Mouse (Mus musculus) thymus, adult 18-20 months (tissue): ENCODE results near the gene Sox30.

Experiments
- DNase-seq, 2 experiments: peaks; one replicate each; pipeline ENCODE4 v3.0.0; 2022; ENCODE audit warnings: mixed read lengths in 2 of 2

Sox30 gene

DNA sequence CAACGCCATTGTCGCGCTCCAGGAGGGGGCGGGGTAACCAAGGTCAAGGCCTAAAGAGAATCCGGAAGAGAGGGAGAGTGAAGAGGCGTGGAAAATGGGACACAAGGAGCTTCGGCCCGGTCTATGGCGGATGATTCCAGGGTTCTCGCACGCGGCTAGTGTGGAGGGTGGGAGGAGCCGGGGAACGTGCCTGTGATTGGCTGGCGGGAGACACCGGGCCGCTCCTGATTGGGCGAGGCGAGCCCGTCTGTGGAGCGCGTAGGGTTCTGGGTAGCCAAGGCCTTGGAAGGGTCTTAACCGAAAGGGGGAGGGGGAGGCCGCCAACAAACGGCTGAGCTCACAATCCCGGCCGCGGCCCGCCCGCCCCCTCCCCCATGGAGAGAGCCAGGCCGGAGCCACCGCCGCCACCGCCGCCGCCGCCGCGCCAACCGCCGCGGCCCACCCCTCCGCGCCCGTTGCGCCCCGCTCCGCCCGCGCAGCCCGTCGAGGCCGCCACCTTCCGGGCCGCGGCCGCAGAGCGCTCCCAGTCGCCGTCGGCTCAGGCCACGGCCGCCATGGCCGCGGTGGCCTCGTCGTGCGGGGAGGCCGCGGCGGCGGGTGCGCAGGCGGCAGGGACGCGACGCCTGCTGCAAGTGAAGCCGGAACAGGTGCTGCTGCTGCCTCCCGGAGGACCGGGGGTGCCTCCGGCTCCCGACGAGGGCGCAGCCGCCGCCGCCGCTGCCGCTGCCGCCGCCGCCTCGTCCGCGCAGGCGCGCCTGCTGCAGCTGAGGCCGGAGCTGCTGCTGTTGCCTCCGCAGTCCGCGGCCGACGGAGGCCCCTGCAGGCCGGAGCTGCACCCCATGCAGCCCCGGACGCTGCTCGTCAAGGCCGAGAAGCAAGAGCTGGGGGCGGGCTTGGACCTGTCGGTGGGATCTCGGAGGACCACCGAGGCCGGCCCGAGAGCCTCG, at the start of gene Sox30:
TSS of gene Sox30 (plus strand) at position 365 of the 947 bp plus-strand sequence.
- peak; percentile 14 to 20 for DNase-seq

- DNase-seq = no peak
Observed at GRCm38 (mm10) chr11:45932771-45933170, 47.3 kb upstream of the Sox30 start.

GRCm38 (mm10) chr11:45937478-45937877, 42.6 kb upstream of the Sox30 start:
- DNase-seq = no peak

DNA sequence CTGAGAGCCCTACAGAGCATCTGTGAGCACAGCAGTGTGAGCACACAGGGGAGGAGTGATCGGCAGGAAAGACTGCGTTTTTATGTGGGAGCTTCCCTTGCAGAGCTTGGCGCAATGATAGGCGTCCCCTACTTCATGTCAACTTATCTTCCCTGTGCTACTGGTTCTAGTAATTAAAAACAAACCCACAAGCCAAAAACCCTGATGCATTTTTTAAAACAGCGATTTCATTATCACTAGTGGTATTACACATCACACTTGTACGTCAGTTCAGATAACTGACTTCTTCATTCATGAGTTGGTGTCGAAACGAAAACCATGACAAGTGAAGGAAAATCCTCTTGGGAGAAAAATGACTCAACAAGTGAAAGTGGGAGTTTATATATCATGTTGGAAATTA, 41.2 kb upstream of the Sox30 start:
- no peak for DNase-seq

GRCm38 (mm10) chr11:45942281-45942680, 37.8 kb upstream of the Sox30 start:
- no peak for DNase-seq

GRCm38 (mm10) chr11:45943108-45943705, 36.9 kb upstream of the Sox30 start:
- no peak for DNase-seq

- peak; percentile 17 to 20 for DNase-seq
Observed at GRCm38 (mm10) chr11:45943891-45944642, 36.0 kb upstream of the Sox30 start.

GRCm38 (mm10) chr11:45944643-45945156, 35.4 kb upstream of the Sox30 start, which contains the start of gene Lsm11:
Gene Lsm11, minus strand, starts transcription at chr11:45944935.
- DNase-seq = peak; percentile 86 to 90

DNA sequence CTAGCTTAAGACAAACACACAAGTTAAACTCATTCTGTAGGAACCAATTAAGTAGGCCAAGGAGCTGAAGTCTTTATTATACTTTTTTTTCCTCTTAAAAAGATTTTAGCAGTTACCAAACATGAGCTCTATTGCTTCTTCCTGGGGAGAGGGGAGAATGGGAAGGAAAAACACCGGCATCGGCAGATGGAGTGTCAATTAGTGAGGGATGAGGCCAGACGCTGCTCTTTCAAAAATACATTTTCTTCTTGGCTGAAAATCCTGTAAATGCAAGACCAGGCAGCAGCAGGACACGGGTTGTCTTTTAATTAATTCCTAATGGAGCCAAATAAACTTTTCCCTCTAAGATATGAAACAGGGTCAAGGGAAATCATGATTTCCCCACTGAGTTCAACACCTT, 33.3 kb upstream of the Sox30 start:
- DNase-seq = no peak

GRCm38 (mm10) chr11:45947491-45947890, 32.6 kb upstream of the Sox30 start:
- no peak for DNase-seq

DNA sequence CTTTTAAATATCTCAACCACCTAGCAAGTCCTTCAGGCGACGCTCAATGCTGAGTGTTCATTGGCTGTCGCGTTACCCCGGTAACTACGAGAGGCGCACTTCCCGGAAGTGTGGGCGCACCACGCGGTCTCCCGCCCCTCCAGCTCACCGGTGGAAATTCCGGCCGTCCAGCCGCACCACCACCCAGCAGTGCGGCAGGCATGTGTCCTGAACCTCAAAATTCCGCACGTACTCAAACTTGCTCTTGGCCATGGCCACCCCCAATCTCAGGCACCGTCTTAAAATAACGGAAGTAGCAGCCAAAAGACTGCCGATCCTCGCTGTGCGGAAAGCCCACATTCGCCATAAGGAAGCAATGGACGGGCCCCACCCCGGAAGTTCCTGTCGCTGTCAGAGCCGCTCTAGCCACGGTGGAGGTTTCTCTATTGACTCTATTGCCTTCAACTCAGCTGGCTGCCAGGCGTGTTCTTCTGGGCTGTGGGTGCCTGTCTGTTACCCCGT, 24.9 kb upstream of the Sox30 start, which contains the start of gene Thg1l:
TSS of gene Thg1l (minus strand) at position 368 of the 501 bp plus-strand sequence.
- DNase-seq = peak; percentile 82 to 88

- no peak for DNase-seq
Observed at GRCm38 (mm10) chr11:45959598-45959997, 20.5 kb upstream of the Sox30 start.

DNA sequence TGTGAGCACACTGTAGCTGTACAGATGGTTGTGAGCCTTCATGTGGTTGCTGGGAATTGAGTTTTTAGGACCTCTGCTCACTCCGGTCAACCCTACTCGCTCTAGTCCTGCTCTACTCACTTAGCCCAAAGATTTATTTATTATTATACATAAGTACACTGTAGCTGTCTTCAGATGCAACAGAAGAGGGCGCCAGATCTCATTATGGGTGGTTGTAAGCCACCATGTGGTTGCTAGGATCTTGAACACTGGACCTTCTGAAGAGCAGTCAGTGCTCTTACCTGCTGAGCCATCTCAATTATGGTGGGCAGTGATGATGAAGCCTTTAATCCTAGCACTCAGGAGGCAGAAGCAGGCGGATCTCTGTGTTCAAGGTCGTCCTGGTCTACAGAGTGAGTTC, 20.1 kb upstream of the Sox30 start:
- no peak for DNase-seq

GRCm38 (mm10) chr11:45966896-45967295, 13.2 kb upstream of the Sox30 start:
- DNase-seq = no peak

- no peak for DNase-seq
Observed at GRCm38 (mm10) chr11:45968466-45968865, 11.6 kb upstream of the Sox30 start.

GRCm38 (mm10) chr11:45973635-45974034, 6.5 kb upstream of the Sox30 start:
- DNase-seq = no peak

DNA sequence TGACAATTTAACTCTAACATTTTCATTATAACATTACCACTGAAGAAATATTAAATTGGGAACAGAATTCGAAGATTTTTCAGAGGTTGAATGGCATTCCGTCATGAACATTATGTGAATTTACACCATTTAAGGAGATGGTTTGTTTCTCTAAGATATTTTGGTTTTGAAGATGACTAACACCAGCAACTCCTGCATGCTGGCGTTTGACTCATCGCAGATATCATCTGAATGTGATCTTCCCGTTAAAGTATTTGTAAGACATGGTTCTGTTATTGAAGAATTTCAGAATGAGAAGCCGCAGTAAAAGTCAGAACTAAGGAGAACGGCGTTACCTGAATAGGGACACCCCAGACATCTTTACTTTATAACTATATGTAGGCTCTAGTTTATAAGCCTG, 5.6 kb upstream of the Sox30 start:
- DNase-seq = no peak

GRCm38 (mm10) chr11:45976061-45976460, 4.0 kb upstream of the Sox30 start:
- no peak for DNase-seq

GRCm38 (mm10) chr11:45980893-45981253, 763 bp downstream of the Sox30 start:
- DNase-seq = no peak

DNA sequence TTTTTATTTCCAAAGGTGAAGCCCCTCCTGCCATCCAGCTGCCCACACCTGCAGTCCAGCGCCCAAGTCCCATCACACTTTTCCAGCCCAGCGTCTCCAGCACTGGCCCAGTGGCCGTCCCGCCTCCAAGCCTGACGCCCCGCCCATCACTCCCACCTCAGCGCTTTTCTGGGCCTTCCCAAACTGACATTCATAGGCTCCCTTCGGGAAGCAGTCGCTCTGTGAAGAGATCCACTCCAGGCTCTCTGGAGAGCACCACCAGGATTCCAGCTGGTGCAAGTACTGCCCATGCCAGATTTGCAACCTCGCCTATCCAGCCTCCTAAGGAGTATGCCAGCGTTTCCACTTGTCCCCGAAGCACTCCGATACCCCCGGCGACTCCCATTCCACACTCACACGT, 11.5 kb downstream of the Sox30 start:
- no peak for DNase-seq

DNA sequence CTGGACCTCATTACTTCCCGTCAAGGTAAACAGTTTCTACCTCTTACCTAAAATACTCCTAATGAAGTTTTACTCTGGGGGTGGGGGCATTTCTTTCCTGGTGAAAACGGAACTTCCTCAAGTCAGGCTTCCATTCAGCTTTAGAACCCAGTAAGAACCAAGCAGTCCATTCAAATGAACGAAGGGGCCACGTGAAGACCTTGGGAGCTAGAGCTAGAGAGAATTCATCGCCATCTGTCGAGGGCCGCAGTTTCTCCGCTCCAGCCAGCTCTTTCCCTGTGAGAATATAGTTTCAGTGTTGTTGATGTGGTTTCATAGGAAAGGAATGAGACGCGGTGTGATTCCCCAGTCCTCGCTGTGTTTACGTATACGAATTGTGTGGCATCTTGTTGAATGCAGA, 12.0 kb downstream of the Sox30 start:
- no peak for DNase-seq

- DNase-seq = no peak
Observed at GRCm38 (mm10) chr11:46016061-46016460, 36.0 kb downstream of the Sox30 start.

DNA sequence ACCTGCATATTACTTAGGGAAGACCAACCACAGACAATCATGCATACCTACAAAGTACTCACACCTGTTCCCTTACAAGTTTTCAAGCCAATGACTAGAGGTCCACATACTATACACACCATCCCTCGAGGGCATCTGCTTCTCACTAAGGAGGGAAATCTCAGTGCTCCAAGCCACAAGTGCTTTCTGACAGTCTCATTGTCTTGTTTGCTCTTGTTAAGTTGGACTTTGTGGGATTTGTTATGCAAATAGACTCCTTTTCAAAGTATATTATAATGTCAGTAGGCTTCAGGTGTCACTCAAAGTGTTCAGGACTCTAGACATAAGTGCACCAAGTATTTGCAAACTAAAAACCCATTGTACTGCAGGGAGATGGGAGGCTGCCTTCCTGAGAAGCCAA, 40.1 kb downstream of the Sox30 start:
- DNase-seq = no peak
